Mouse (Mus musculus): ENCODE data around the gene Urad.

Gene Urad

DNA sequence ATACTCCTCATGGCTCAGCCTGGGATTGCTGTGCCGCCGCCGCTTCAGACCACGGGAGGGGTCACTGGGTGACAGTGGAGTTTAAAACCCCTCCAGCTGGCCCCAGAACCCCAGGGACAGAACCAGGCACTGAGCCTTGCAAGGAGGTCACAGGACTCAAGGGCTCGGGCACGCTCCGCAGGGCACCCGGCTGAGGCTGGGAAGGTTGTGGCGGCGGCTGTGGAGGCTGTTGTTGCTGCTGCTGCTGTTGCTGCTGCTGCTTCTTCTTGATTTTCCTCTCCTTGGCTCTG is 20.5 kb downstream of the Urad start:
- no peak for DNase-seq (ENCODE audit: extremely low read depth, insufficient read length, low spot score)

DNA sequence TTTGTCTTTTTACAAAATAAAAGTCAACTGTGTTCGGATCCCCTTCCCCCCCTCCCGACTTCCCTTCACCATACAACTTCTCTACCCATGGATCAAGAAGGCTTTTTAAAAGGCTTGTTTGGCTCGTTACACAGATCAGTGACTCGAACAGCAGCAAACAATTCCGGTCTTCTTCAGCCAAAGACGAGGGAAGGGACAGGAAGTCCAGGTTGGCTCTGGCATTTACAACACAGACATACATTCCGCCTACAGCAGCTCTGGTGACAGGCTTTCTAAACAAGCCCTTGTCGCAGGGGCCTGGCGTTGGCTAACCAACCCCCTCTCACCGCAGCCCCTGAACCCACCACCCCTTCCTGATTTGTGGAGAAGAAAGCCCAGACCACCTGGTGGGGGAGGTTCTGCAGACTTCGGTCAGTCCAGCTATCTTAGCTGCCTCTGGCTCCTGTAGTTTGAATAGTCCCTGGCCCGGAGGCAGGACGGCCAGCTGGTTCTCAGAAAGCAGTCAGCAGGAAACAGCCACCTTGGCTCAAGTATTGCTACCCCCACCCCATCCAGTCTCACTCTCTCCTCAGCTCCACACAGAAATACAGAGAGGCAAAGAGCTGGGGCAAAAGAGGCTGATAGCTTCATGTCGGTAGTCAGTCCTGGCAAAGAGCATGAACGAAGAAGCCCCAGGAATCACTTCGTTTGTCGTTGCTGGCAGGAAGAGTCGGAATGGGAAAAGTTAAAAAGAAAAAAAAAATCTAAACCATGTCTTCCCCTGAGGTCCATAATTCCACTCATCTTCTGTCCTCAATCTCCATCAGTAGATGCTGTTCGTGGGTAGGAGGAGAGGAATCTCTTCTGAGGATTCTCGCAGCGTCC is 21.1 kb downstream of the Urad start:
- no peak for DNase-seq (ENCODE audit: extremely low read depth, insufficient read length, low spot score)

DNA sequence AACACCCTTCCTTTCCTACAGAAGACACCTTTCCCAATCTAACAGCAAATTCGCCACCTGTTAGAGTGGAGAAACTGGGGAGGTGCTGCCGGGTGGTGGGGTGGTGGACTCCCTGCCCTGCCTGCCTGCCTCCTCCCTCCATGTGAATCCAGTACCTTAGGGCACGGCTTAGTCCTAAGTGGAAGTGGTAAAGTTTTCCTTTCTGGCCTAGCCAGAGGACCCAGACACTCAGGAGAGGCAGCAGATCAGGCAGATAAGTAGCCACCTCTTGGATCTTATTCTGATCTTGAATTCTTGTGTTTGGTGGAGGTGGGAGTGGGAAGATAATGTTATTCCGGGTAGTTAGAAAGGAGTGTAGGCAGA is 22.3 kb downstream of the Urad start:
- no peak for DNase-seq (ENCODE audit: extremely low read depth, insufficient read length, low spot score)

DNA sequence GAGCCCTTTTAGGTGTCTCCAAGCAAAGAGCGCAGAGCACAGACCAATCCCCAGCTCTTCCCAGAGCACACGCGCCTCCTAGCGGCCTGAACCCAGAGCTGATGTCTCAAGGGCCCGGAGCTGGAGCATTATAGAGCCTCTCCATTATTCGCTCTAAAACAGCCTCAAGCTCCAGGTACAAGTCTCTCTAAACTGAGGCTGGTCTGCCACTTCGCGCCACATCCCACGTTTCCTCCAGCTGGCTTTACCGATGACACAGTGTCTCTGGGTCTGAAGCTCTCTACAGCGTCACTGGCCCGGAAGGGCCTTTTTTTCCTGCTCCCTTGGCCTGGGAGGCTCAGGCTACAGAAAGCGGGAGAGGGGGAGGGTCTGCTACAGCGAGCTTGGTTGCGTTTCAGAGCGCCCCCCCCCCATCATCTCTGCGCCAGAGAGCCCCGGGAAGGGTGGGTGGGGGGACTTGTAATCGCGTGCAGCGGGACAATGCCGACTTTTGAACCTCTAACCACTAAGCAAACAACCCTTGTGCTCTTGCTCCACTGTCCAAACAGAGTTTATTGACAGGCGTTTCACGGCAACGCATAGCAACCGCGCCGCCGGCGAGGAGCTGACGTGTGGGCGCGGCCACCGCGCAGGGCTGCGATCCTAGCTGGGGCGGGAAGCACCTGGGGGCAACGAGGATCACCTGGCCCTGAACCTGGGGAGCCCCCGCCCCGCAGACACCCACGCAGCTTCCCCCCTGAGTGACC is 22.8 kb downstream of the Urad start:
- no peak for DNase-seq (ENCODE audit: extremely low read depth, insufficient read length, low spot score)

DNA sequence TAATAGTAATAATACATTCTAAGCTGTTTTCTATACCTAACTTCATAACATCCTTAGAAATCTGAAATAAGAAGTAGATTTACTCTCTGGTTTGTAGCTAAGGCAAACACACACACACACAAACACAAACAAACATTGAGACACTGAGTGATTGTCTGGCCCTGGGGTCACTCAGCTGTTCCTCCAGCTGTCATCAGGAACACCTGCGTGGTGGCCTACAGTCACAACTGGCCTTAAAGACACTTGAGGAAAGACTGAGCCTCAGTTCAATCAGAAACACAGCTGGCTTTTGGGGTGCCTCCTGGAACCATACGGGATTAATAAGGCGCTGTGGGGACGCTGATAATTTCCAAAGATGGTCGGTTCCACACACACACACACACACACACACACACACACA is 25.0 kb downstream of the Urad start:
- DNase-seq (ENCODE audit: extremely low read depth, insufficient read length, low spot score) = no peak

DNA sequence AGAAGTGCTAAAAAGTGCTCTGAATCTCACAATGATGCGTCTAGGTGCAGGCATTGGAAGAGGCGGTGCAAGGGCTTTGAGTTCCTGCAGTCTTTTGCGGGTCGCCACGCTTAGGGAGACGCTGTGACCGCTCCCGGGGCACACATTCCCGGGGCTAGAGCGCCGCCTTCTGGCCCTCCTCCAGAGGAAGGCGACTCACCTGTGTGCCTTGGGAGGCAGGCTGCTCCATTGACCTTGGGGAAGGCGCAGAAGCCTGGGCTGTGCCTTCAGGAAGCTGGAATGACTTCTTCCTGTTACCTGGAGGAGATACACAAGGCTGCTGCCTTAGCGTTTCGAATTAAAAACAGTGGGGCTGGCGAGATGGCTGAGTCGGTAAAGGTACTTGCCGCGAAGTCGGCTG is 28.1 kb downstream of the Urad start:
- DNase-seq (ENCODE audit: extremely low read depth, insufficient read length, low spot score) = peak; percentile 49

DNA sequence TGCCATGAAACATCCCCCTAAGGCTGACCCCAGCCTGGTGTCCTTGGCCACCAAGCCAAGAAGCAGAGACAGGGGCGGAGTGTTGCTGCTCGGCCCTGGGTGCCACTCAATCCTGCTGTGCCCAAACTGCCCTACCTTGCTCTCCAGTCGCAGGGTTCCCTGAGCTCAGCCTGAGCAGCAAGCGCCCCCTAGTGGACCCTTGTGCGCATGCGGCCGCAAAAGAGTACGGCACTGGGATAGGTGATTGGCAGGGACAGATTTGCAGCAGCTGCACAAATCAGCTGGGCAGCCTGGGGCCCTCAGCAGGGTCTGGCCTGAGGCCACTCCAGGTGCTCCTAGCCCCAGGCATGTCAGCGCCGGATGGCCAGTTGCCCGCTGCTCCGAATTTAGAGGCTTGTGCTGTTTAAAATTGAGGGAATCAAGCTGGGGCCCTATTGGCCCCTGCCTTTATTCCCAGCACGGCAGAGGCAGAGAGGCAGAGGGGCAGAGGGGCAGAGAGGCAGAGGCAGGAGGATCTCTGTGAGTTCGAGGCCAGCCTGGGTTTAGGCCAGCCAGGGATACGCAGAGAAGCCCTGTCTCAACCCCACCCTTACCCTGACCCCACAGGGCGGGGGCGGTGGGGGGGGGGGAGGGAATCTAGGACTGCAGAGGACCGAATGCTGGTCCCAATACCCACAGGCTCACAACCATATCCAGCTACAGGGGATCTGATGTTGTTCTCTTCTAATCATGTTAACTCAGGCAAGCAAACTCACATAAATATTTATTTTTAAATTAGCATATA is 28.9 kb downstream of the Urad start:
- peak; percentile 87 for DNase-seq (ENCODE audit: extremely low read depth, insufficient read length, low spot score)

DNA sequence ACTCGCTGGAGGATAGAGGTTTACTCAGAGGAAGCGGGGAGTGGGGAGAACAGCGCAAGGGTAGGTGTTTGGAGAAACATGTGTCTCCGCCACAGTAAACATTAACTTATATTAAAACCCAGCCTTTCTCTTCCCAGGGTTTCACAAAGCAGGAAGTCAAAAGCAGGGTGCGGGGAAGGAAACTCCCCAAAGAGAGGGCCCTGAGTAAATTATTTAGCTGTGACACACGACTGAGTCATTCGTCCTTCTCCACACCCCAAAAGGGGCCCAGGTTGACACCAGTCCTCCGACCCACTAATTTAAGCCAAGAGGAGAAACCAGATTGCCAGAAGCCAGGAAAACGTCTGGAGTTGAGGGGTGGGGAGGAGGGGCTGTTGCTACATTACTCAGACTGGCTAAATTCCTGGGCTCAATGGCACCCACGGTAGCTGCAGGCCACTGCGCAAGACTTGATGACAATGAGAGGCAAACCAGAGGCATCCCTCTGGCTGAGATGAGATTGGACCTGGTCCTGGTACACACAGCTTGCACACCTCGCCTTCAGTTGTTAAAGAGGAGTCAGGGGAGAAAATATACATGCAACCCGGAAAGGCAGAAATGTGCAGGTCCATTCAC is 29.6 kb downstream of the Urad start:
- no peak for DNase-seq (ENCODE audit: extremely low read depth, insufficient read length, low spot score)

DNA sequence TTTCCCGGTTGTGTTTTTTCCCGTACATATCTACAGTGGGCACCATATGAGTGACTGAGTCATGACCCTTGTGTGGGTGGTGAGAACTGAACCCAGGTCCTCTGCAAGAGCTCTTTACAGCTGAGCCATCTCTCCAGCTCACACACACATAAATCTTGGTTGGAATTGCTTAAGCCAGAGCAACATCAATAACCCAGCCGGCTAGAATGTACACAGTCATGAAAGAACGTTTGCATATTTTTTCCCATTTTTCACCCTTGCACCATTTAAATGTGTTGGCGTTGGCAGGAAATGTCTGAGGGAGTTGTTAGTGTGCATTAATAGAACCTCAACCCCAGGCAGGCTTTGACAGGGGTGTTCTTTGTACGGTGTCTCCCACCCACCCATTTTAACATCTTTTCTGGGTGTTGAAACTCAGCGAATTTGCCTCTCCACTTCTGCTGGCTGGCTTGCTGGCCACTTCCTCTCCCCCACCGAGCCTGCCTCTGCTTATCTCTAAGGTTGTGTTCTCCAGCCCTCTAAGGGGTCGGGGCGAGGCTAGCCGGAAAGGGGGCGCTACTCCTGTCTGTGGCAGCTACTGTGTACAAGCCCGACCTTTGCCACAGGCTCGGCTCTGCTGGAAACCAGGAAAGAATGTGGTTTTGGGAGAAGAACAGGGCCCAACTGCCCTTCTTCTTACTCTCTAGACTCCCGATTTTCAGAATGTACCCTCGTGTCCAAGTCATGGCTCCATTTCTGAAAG is 30.3 kb downstream of the Urad start:
- peak; percentile 61 for DNase-seq (ENCODE audit: extremely low read depth, insufficient read length, low spot score)

DNA sequence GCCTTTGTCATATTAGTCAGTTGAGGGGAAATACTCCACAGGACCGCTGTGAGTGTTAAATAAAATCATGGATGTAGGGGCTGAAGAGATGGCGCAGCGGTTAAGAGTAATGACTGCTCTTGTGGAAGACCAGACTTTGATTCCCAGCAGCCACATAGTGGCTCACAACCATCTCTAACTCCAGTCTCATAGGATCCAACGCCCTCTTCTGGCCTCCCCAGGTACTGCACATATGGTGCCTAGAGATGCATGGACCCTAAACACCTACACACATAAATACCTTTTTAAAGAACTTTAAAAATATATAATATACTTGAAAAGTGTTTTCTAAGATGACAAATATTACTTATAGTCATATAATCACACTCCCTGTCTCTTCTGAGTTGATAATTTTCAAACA is 37.9 kb downstream of the Urad start:
- DNase-seq (ENCODE audit: extremely low read depth, insufficient read length, low spot score) = no peak

DNA sequence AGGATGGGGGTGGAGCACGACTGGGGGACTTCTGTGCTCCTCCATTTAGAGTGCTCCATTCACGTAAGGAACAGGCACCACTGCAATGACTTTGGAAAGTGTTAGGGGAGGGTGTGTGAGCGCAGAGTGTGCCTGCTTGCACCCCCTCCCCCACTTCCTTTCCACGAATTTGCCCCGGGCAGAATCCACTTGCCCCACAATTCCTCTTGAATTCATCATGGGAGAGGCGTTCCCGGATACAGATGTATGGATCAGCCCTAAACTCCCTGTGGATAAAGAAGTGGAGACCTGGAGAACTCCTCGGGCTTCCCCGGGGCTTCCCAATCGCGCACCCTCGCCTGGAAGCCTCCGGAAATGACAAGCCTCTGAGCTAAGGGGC is 44.7 kb downstream of the Urad start:
- no peak for DNase-seq (ENCODE audit: extremely low read depth, insufficient read length, low spot score)

DNA sequence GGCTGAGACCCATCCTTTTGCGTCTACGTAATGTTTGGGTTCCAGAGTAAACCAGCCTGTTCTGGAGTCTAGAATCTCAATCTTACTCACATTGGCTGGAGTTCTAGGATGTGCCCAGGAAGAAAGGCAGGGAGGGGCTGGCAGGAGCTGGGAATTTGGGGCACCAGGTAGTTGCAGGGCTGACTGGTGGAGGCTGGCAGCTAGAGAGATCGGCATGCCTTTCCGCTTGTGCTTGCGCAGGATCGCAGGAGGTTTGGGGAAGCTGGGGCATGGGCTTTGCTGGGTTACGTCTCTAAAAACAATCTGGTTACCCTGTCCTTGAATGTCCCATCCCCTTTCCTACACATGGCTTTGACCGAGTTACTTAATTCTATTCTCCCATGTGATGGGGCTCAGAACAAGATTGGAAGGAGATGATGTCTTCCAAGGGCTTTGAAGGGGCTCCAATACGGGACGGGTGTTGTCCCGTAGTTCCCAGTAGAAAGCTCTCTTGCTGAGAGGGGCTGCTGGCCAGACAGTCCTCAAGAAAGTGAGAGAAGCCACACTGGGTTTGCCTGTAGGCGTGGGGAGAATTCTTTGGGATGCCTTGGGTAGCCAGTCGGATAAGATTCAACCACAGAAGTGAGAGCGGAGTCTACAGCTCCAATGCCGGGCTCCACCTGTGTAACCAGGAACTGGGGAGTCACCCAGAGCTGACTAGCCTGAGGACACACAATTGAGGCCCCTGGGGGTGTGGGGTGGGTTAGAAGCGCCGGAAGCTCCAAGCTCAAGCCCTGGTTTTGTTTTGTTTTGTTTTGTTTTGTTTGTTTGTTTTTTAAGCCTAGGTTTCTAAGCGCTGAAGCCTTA is 45.3 kb downstream of the Urad start:
- DNase-seq (ENCODE audit: extremely low read depth, insufficient read length, low spot score) = no peak

DNA sequence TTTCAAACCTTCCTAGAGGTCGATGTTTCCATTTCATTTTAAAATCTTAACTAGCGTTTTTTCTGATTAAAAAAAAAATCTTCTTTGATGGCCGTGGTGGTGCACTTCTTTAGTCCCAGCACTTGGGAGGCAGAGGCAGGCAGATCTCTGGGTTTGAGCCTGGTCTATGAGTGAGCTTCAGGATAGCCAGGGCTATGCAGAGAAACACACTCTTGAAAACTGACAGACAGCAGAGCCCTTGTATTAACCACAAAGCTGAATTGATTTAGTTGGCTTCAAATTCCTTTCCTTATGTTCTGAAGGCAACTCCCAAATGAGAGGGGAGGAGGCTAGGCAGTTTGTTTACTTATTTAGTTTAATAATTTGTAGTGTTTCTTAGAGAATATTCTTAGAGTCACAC is 46.5 kb downstream of the Urad start:
- DNase-seq (ENCODE audit: extremely low read depth, insufficient read length, low spot score) = no peak

DNA sequence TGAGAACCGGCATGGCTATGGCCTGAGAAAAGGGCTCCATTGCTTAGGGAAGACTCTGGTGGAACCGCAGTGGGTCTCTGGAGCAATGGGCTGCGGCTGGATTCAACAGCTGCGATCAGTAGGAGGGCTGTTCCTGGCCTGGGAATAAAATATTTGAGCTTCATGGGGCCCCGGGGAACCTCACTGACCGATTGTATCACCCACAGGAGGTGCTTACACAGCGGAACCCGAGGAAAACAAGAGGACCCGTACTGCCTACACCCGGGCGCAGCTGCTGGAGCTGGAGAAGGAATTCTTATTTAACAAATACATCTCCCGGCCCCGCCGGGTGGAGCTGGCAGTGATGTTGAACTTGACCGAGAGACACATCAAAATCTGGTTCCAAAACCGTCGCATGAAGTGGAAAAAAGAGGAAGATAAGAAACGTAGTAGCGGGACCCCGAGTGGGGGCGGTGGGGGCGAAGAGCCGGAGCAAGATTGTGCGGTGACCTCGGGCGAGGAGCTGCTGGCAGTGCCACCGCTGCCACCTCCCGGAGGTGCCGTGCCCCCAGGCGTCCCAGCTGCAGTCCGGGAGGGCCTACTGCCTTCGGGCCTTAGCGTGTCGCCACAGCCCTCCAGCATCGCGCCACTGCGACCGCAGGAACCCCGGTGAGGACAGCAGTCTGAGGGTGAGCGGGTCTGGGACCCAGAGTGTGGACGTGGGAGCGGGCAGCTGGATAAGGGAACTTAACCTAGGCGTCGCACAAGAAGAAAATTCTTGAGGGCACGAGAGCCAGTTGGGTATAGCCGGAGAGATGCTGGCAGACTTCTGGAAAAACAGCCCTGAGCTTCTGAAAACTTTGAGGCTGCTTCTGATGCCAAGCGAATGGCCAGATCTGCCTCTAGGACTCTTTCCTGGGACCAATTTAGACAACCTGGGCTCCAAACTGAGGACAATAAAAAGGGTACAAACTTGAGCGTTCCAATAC is 47.8 kb downstream of the Urad start:
- DNase-seq (ENCODE audit: extremely low read depth, insufficient read length, low spot score) = no peak

DNA sequence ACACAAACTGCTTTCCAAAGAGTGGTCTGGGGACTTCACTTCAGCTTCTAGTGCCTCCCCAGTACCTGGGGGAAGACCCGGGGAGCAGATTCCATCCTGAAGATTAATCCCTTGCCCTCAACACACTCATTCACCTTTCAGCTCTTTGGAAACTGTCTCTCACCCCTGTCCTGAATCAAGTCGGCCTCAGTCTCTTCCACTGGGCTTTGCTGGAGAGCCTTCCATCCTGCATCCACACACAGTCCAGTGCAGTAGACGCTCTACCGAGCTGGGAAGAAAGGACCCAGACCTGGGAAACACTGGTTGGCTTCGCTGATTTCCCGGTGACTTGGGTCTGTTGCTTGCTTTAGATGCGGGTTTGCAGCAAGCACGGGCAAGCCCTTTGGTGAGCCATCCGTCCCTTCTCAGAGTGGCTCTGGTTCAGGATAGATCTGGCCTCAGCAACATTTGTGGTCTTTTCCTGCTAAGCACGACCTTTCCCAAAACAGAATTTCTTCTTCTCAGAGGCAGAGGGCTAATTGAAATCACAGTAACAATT is 49.4 kb downstream of the Urad start:
- DNase-seq (ENCODE audit: extremely low read depth, insufficient read length, low spot score) = no peak

DNA sequence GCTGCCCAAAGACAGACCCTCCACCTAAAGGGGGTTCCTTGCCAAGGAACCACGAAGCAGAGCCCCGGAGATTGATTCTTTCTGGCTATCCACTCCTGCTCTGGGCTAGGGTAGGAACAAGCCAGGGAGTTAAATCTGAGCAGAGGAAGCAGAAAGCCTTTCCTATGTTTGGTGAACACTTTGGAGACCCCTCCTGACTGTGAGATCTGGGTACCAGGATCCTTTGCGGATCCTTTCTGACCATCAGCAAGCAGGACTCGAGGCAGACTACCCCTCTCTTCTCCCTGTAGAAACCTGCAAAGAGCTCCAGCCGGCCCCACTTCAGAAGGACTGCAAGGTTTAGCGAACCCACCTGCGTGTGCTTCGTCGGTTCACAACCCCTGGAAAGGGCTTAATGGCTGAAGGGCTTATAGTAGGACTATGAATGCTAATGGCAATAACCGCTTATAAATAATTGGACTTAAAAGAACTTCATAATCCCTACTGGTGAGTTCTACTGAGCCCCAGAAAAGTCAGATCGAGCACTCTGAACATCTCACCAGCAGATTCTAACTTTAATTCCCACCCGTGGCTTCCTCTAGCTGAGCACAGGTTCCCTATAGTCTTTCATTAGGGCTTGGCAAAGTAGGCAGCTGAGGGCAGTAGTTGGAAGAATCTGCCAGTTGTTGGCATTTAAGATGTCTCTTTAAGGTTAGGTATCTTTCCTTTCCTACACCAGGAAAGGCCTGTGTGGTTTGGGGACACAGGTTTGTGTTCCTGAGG is 50.0 kb downstream of the Urad start:
- DNase-seq (ENCODE audit: extremely low read depth, insufficient read length, low spot score) = no peak
